Mouse (Mus musculus): ENCODE data around the gene Ribc2.

Ribc2 gene

GRCm38 (mm10) chr15:85131275-85132192 lies at the start of gene Ribc2, which contains the start of gene Smc1b:
Gene Ribc2, plus strand, starts transcription at chr15:85132078.
Gene Smc1b, minus strand, starts transcription at chr15:85131964.
- no peak for DNase-seq (ENCODE audit: low spot score)

- DNase-seq (ENCODE audit: low spot score) = no peak
These were observed 46.2 kb upstream of the Ribc2 start for GRCm38 (mm10) chr15:85085641-85086040.

GRCm38 (mm10) chr15:85132193-85132520 lies 279 bp downstream of the Ribc2 start:
- no peak for DNase-seq (ENCODE audit: low spot score)

- no peak for DNase-seq (ENCODE audit: low spot score)
These were observed 3.3 kb downstream of the Ribc2 start for GRCm38 (mm10) chr15:85135143-85135542.

- no peak for DNase-seq (ENCODE audit: low spot score)
These were observed 9.4 kb downstream of the Ribc2 start for GRCm38 (mm10) chr15:85141290-85141689.

GRCm38 (mm10) chr15:85142441-85142840 lies 10.6 kb downstream of the Ribc2 start:
- no peak for DNase-seq (ENCODE audit: low spot score)

GRCm38 (mm10) chr15:85143161-85143560 lies 11.3 kb downstream of the Ribc2 start:
- no peak for DNase-seq (ENCODE audit: low spot score)

GRCm38 (mm10) chr15:85143747-85144146 lies 11.9 kb downstream of the Ribc2 start:
- DNase-seq (ENCODE audit: low spot score) = no peak

- no peak for DNase-seq (ENCODE audit: low spot score)
These were observed 12.4 kb downstream of the Ribc2 start for GRCm38 (mm10) chr15:85144249-85144648.

- peak; percentile 55 for DNase-seq (ENCODE audit: low spot score)
These were observed 19.6 kb downstream of the Ribc2 start for GRCm38 (mm10) chr15:85151433-85151918.

- DNase-seq (ENCODE audit: low spot score) = no peak
These were observed 20.7 kb downstream of the Ribc2 start for GRCm38 (mm10) chr15:85152577-85152976.

GRCm38 (mm10) chr15:85154091-85154490 lies 22.2 kb downstream of the Ribc2 start:
- no peak for DNase-seq (ENCODE audit: low spot score)

GRCm38 (mm10) chr15:85156198-85156597 lies 24.3 kb downstream of the Ribc2 start:
- DNase-seq (ENCODE audit: low spot score) = no peak

- no peak for DNase-seq (ENCODE audit: low spot score)
These were observed 29.5 kb downstream of the Ribc2 start for GRCm38 (mm10) chr15:85161416-85161815.

GRCm38 (mm10) chr15:85162693-85163663 lies 31.1 kb downstream of the Ribc2 start:
- no peak for DNase-seq (ENCODE audit: low spot score)

- no peak for DNase-seq (ENCODE audit: low spot score)
These were observed 34.6 kb downstream of the Ribc2 start for GRCm38 (mm10) chr15:85166433-85166933.

GRCm38 (mm10) chr15:85167086-85167679 lies 35.3 kb downstream of the Ribc2 start:
- DNase-seq (ENCODE audit: low spot score) = no peak

- no peak for DNase-seq (ENCODE audit: low spot score)
These were observed 40.2 kb downstream of the Ribc2 start for GRCm38 (mm10) chr15:85172054-85172453.

- no peak for DNase-seq (ENCODE audit: low spot score)
These were observed 41.5 kb downstream of the Ribc2 start for GRCm38 (mm10) chr15:85173425-85173824.

- no peak for DNase-seq (ENCODE audit: low spot score)
These were observed 42.2 kb downstream of the Ribc2 start for GRCm38 (mm10) chr15:85174060-85174459.

- DNase-seq (ENCODE audit: low spot score) = peak; percentile 24
These were observed 45.7 kb downstream of the Ribc2 start for GRCm38 (mm10) chr15:85177576-85177975.

- no peak for DNase-seq (ENCODE audit: low spot score)
These were observed 46.3 kb downstream of the Ribc2 start for GRCm38 (mm10) chr15:85178172-85178571.

Data from T-cell, adult 2 months (primary cell).